Mouse (Mus musculus) mammary gland, adult 2 months (tissue): ENCODE data around the gene Rabgap1l. TPM values are rescaled to one million over a fixed set of nuclear protein-coding genes. Genes with fewer than 3 reads are reported as not detected.

Source experiments
- polyA plus RNA-seq: library from polyadenylated mRNA; depleted of rRNA; stranded (reverse); fragments of >200 nt; gene quantifications from 2 replicates; pipeline ENCODE4 v1.2.3, GENCODE M21; 2012; ENCODE audit warnings: low replicate concordance; rRNA removed

Rabgap1l gene
- 9.3 and 16.4 TPM in 2 replicates for polyA plus RNA-seq

GRCm38 (mm10) chr1:160792686-160793355 is at the start of gene Rabgap1l:
Gene Rabgap1l, minus strand, starts transcription at chr1:160793211.

GRCm38 (mm10) chr1:160212703-160213669 is 580.0 kb downstream of the Rabgap1l start, which contains the start of gene Cacybp:
Gene Cacybp, minus strand, starts transcription at chr1:160212875.

DNA sequence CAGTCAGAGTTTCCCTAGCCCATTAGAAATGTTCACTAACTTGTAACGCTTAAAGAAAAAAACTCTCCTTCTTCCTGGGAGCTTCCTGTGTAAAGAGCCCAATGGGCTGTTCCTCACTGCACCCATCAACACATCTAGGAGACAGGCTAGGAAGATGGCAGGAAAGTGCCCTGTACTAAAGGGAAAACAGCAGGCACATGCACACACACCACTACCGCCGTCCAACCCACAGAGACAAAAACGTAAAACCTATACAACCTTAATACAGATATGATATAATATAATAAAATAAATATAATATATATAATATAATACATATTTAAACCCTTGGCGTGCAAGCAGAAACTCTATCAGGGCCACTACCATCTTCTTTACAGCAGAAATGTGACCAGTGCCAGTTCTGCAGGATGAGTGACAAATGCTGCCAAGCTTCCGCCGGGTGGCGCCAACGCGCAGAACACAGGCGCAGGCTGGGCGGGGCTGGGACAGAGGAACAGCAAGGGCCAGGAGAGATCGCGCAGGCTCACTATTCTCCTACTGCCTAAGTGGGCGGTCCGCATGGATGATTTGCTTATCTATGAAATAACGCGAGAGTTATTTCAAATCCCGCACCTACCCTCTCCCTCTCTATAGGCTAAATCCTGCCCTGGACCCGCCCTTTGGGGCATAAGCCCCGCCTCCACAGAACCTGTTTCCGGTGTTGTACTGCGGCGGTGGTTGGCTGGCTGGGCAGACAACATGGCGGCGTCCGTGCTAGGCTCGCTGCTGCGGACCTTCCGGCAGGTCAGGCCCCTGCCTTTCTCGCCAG is 598.3 kb downstream of the Rabgap1l start, which contains the start of gene Mrps14:
Mrps14 (plus strand) TSS at position 687 of the 808 bp plus-strand sequence.

Other genes with a start within 250 kb of the Rabgap1l start
- gene Rc3h1, start 113.2 kb upstream of the Rabgap1l start, polyA plus RNA-seq = 18.5 and 34.3 TPM in 2 replicates
- 1.8 and 12.0 TPM in 2 replicates for gene Serpinc1, start 185.4 kb upstream of the Rabgap1l start, polyA plus RNA-seq
- gene Zbtb37, start 241.6 kb upstream of the Rabgap1l start, polyA plus RNA-seq = 1.5 and 2.8 TPM in 2 replicates